Comparison of ENCODE assay signal across 34 mouse cellular contexts in genomic region chr17:24012921-24013320, GRCm38 (mm10). TPM values are rescaled to one million over a fixed set of nuclear protein-coding genes. Genes with fewer than 3 reads are reported as not detected.
DNase-seq lines count a peak whose midpoint lies in the region; ATAC-seq and TF ChIP-seq lines count a peak whose summit lies in the region.
"Had no signal": no experiment of that assay in that cellular context is flagged by ENCODE, and none has a peak within 500 bp of the region (broad histone marks: within the 10 kb centered on the region; RNA-seq: fewer than 3 reads in every experiment).

No protein-coding gene starts in this region.

- 81% methylated on average over 2 of the region's 2 CpGs for WGBS in embryonic facial prominence, embryonic 14.5 days
- 88% methylated on average over 2 of the region's 2 CpGs for WGBS in embryonic facial prominence, embryonic 10.5 days

- no peak for TF ChIP-seq CTCF in MEL (IDR thresholded peaks at IDR 0.05 in 2 of 3, conservative IDR thresholded peaks at IDR 0.05 in 1 of 3; ENCODE audit: control insufficient read depth in 1 of 3, insufficient read depth in 1 of 3, low read depth in 2 of 3, low read length in 3 of 3, poor library complexity in 1 of 3, severe bottlenecking in 1 of 3)

- no peak overlapping the region for H3K4me2 ChIP-seq in embryonic facial prominence, embryonic 14.5 days (ENCODE audit: low read depth, low read length)
- H3K4me2 ChIP-seq: embryonic facial prominence, embryonic 13.5 days; forebrain, embryonic 13.5 days; heart, embryonic 11.5 days; hindbrain, embryonic 12.5 days; hindbrain, embryonic 15.5 days; intestine, embryonic 15.5 days had no signal

- no peak for ATAC-seq in embryonic facial prominence, embryonic 14.5 days (ENCODE audit: low read depth)
- peak; percentile 37; the same call in 1 of the 2 replicates for ATAC-seq in megakaryocyte-erythroid progenitor cell, adult 5-6 weeks (replicated peaks; ENCODE audit: low FRiP score, low TSS enrichment, poor library complexity, severe bottlenecking)
- ATAC-seq: CD4-positive, CD25-positive, alpha-beta regulatory T cell, adult 4 months; forebrain, embryonic 13.5 days; forebrain, embryonic 16.5 days; intestine, embryonic 15.5 days had no signal

- TF ChIP-seq EP300 in MEL (IDR thresholded peaks at IDR 0.05; ENCODE audit: low read depth in 1 of 2, low read length in 2 of 2) = no peak

- no peaks in the 10 kb centered on the region for H3K4me1 ChIP-seq in embryonic facial prominence, embryonic 14.5 days (ENCODE audit: control insufficient read depth, insufficient read depth, low read length)
- H3K4me1 ChIP-seq in embryonic facial prominence, embryonic 10.5 days = 0 out of 2 replicates have a peak, but pooled peaks cover 2% of the 10 kb centered on the region
- no peaks in the 10 kb centered on the region for H3K4me1 ChIP-seq in MEL (ENCODE audit: control insufficient read depth in 1 of 2, insufficient read depth in 2 of 2, low read length in 2 of 2)
- H3K4me1 ChIP-seq: embryonic facial prominence, embryonic 13.5 days; forebrain, embryonic 10.5 days; forebrain, embryonic 13.5 days; hindbrain, embryonic 12.5 days; hindbrain, embryonic 15.5 days; intestine, embryonic 15.5 days had no signal

- no peaks in the 10 kb centered on the region for H3K27me3 ChIP-seq in embryonic facial prominence, embryonic 14.5 days (replicated peaks; ENCODE audit: control insufficient read depth, insufficient read depth, low read length)
- 0 out of 2 replicates have a peak, but pooled peaks cover under 1% of the 10 kb centered on the region for H3K27me3 ChIP-seq in embryonic facial prominence, embryonic 10.5 days (replicated peaks; ENCODE audit: low read depth, poor library complexity, severe bottlenecking)
- H3K27me3 ChIP-seq in MEL (ENCODE audit: control insufficient read depth in 1 of 2, insufficient read depth in 2 of 2, low read length in 2 of 2) = peaks cover 2% of the 10 kb centered on the region in 2 experiments; a peak in 3 of 4 replicates
- H3K27me3 ChIP-seq: forebrain, embryonic 13.5 days; hindbrain, embryonic 15.5 days; intestine, embryonic 15.5 days had no signal

- H3K9ac ChIP-seq in embryonic facial prominence, embryonic 14.5 days (ENCODE audit: low read depth, low read length) = no peak overlapping the region
- H3K9ac ChIP-seq in MEL (ENCODE audit: control insufficient read depth, low read depth, low read length, poor library complexity, severe bottlenecking) = no peak overlapping the region
- H3K9ac ChIP-seq: embryonic facial prominence, embryonic 13.5 days; forebrain, embryonic 13.5 days; hindbrain, embryonic 12.5 days; hindbrain, embryonic 15.5 days; intestine, embryonic 15.5 days had no signal

- no peaks in the 10 kb centered on the region for H3K9me3 ChIP-seq in embryonic facial prominence, embryonic 14.5 days (ENCODE audit: control insufficient read depth, low read length)
- H3K9me3 ChIP-seq in embryonic facial prominence, embryonic 10.5 days = no peaks in the 10 kb centered on the region
- H3K9me3 ChIP-seq in MEL (replicated peaks; ENCODE audit: insufficient read depth, low read length) = no peaks in the 10 kb centered on the region
- H3K9me3 ChIP-seq: embryonic facial prominence, embryonic 13.5 days; forebrain, embryonic 10.5 days; forebrain, embryonic 13.5 days; hindbrain, embryonic 12.5 days; hindbrain, embryonic 15.5 days; intestine, embryonic 15.5 days had no signal

- no peak overlapping the region for H3K27ac ChIP-seq in embryonic facial prominence, embryonic 14.5 days (replicated peaks; ENCODE audit: low read depth, low read length)
- no peak overlapping the region for H3K27ac ChIP-seq in embryonic facial prominence, embryonic 10.5 days (replicated peaks)
- H3K27ac ChIP-seq in MEL (ENCODE audit: control insufficient read depth, low read depth, low read length) = no peak overlapping the region
- H3K27ac ChIP-seq: embryonic facial prominence, embryonic 13.5 days; forebrain, embryonic 10.5 days; forebrain, embryonic 13.5 days; gastrocnemius, adult 2 months; hindbrain, embryonic 12.5 days; hindbrain, embryonic 15.5 days; intestine, embryonic 15.5 days had no signal

- H3K36me3 ChIP-seq in embryonic facial prominence, embryonic 14.5 days (ENCODE audit: control insufficient read depth, insufficient read depth, low read length) = no peaks in the 10 kb centered on the region
- no peaks in the 10 kb centered on the region for H3K36me3 ChIP-seq in embryonic facial prominence, embryonic 10.5 days (replicated peaks)
- H3K36me3 ChIP-seq in MEL (ENCODE audit: control insufficient read depth in 1 of 2, insufficient read depth in 2 of 2, low read length in 2 of 2) = no peaks in the 10 kb centered on the region
- H3K36me3 ChIP-seq: embryonic facial prominence, embryonic 13.5 days; forebrain, embryonic 10.5 days; hindbrain, embryonic 12.5 days; hindbrain, embryonic 15.5 days; intestine, embryonic 15.5 days had no signal

- TF ChIP-seq POLR2A in MEL (IDR thresholded peaks at IDR 0.05; ENCODE audit: control insufficient read depth in 1 of 2, insufficient read depth in 1 of 2, low read depth in 1 of 2, low read length in 2 of 2, poor library complexity in 1 of 2) = no peak

- H3K4me3 ChIP-seq in embryonic facial prominence, embryonic 14.5 days (ENCODE audit: low read depth, low read length) = no peak overlapping the region
- H3K4me3 ChIP-seq in embryonic facial prominence, embryonic 10.5 days = no peak overlapping the region
- H3K4me3 ChIP-seq in MEL (ENCODE audit: control insufficient read depth in 1 of 2, insufficient read depth in 1 of 2, low read depth in 2 of 2, low read length in 2 of 2) = no peak overlapping the region
- H3K4me3 ChIP-seq: embryonic facial prominence, embryonic 13.5 days; forebrain, embryonic 10.5 days; forebrain, embryonic 13.5 days; gastrocnemius, adult 2 months; hindbrain, embryonic 12.5 days; hindbrain, embryonic 15.5 days; intestine, embryonic 15.5 days had no signal

- no peaks in the 10 kb centered on the region for H3K79me2 ChIP-seq in MEL (ENCODE audit: control insufficient read depth, insufficient read depth, low read length, poor library complexity)

- TF ChIP-seq RAD21 in MEL (IDR thresholded peaks at IDR 0.05; ENCODE audit: low read depth, low read length) = no peak

- peak; percentile 31 for DNase-seq in embryonic facial prominence, embryonic 14.5 days (ENCODE audit: low spot score)
- DNase-seq in embryonic facial prominence, embryonic 10.5 days (ENCODE audit: low spot score) = no peak
- DNase-seq in MEL (ENCODE audit: low read depth, low spot score) = peak; percentile 43
- peak; percentile 41 for DNase-seq in adipocyte (ENCODE audit: low spot score)
- no peak for DNase-seq in adrenal gland, postnatal 36 days
- DNase-seq in left cerebral cortex, adult 18-20 months (ENCODE audit: low spot score in 2 of 2) = no peak
- no peak for DNase-seq in right cerebral cortex, adult 18-20 months
- DNase-seq: adrenal gland, adult 8-10 months; adrenal gland, postnatal 25 days; cerebellum, adult 11 months; cerebellum, adult 2 months; cerebellum, adult 9-11 months; cerebellum, postnatal 25 days; gastrocnemius, adult 2 months; gastrocnemius, postnatal 14 days; heart, adult 11 months had no signal

TF ChIP-seq in MEL, 35 proteins besides CTCF, POLR2A, EP300 and RAD21 (continues in another document):
- no peak for TF ChIP-seq ZMIZ1 (IDR thresholded peaks at IDR 0.05; ENCODE audit: low read depth, low read length)

RNA-seq across cellular contexts. Expression of gene Prss22, which starts 15.0 kb away (rescaled TPM):
- 0.50 and 0.56 TPM in 2 replicates for polyA plus RNA-seq in embryonic facial prominence, embryonic 14.5 days (2014; fragmentation: Nextera tagmentation; extraction: Ambion mirVana)
- polyA plus RNA-seq in embryonic facial prominence, embryonic 10.5 days (2016; fragmentation: Nextera tagmentation; extraction: Ambion mirVana) = 3.0 and 3.6 TPM in 2 replicates
- not detected in 2 replicates for total RNA-seq in MEL (2012; rRNA removed)
- polyA plus RNA-seq in MEL (2012; ENCODE audit: insufficient read depth in 1 of 2, insufficient read length in 2 of 2, low read depth in 1 of 2, low replicate concordance in 2 of 2, missing spikeins in 1 of 2) = not detected
- not detected in 2 replicates for total RNA-seq in megakaryocyte-erythroid progenitor cell, adult 5-6 weeks (2014; fragmentation: Nextera tagmentation)
- not detected in 2 replicates for total RNA-seq in megakaryocyte-erythroid progenitor cell, adult 5-6 weeks (2017)
- total RNA-seq in adrenal gland, postnatal 36 days (2021) = not detected
- total RNA-seq in left cerebral cortex, adult 18-20 months (2021) = 1 to 10 TPM; 1.5 to 2.0 TPM
- total RNA-seq: adrenal gland, adult 8-10 months; adrenal gland, postnatal 25 days; common myeloid progenitor, adult 5-6 weeks; gastrocnemius, adult 2 months; gastrocnemius, postnatal 14 days; gastrocnemius, postnatal 4 days; heart, adult 8-10 months; heart, postnatal 25 days; hematopoietic stem cell, adult 5-6 weeks had no signal
- polyA plus RNA-seq: CD4-positive, CD25-positive, alpha-beta regulatory T cell, adult 4 months; cerebellum, adult 2 months; forebrain, embryonic 13.5 days; forebrain, embryonic 16.5 days; heart, embryonic 11.5 days; heart, embryonic 14.5 days; heart, postnatal 0 days; hindbrain, embryonic 15.5 days; intestine, embryonic 15.5 days had no signal

RNA-seq across cellular contexts. Expression of gene Prss27, which starts 25.0 kb away (rescaled TPM):
- 0.60 and 1.0 TPM in 2 replicates for polyA plus RNA-seq in embryonic facial prominence, embryonic 14.5 days (2014; fragmentation: Nextera tagmentation; extraction: Ambion mirVana)
- polyA plus RNA-seq in embryonic facial prominence, embryonic 10.5 days (2016; fragmentation: Nextera tagmentation; extraction: Ambion mirVana) = 0.11 and 0.24 TPM in 2 replicates
- not detected in 2 replicates for total RNA-seq in MEL (2012; rRNA removed)
- polyA plus RNA-seq in MEL (2012; ENCODE audit: insufficient read depth in 1 of 2, insufficient read length in 2 of 2, low read depth in 1 of 2, low replicate concordance in 2 of 2, missing spikeins in 1 of 2) = not detected
- not detected in 2 replicates for total RNA-seq in megakaryocyte-erythroid progenitor cell, adult 5-6 weeks (2014; fragmentation: Nextera tagmentation)
- total RNA-seq in megakaryocyte-erythroid progenitor cell, adult 5-6 weeks (2017) = not detected in 2 replicates
- total RNA-seq in adrenal gland, postnatal 36 days (2021) = under 1 TPM; 0.40 to 0.43 TPM
- not detected for total RNA-seq in left cerebral cortex, adult 18-20 months (2021)
- total RNA-seq: common myeloid progenitor, adult 5-6 weeks; gastrocnemius, adult 2 months; gastrocnemius, postnatal 14 days; gastrocnemius, postnatal 4 days; heart, adult 8-10 months; heart, postnatal 25 days; hematopoietic stem cell, adult 5-6 weeks had no signal
- polyA plus RNA-seq: CD4-positive, CD25-positive, alpha-beta regulatory T cell, adult 4 months; cerebellum, adult 2 months; heart, embryonic 14.5 days; heart, postnatal 0 days had no signal

RNA-seq across cellular contexts. Expression of gene Prss30, which starts 32.6 kb away (rescaled TPM):
- polyA plus RNA-seq in embryonic facial prominence, embryonic 14.5 days (2014; fragmentation: Nextera tagmentation; extraction: Ambion mirVana) = not detected in 2 replicates
- not detected in 2 replicates for polyA plus RNA-seq in embryonic facial prominence, embryonic 10.5 days (2016; fragmentation: Nextera tagmentation; extraction: Ambion mirVana)
- total RNA-seq in MEL (2012; rRNA removed) = not detected in 2 replicates
- not detected for polyA plus RNA-seq in MEL (2012; ENCODE audit: insufficient read depth in 1 of 2, insufficient read length in 2 of 2, low read depth in 1 of 2, low replicate concordance in 2 of 2, missing spikeins in 1 of 2)
- total RNA-seq in megakaryocyte-erythroid progenitor cell, adult 5-6 weeks (2014; fragmentation: Nextera tagmentation) = not detected in 2 replicates
- 1.0 TPM in 1 of 2 replicates, not detected in the other for total RNA-seq in megakaryocyte-erythroid progenitor cell, adult 5-6 weeks (2017)
- under 1 TPM; 0.23 to 0.33 TPM for total RNA-seq in adrenal gland, postnatal 36 days (2021)
- under 1 TPM in 1 of 2 experiments, not detected in 1; 0.45 TPM for total RNA-seq in left cerebral cortex, adult 18-20 months (2021)
- total RNA-seq: common myeloid progenitor, adult 5-6 weeks; gastrocnemius, adult 2 months; gastrocnemius, postnatal 14 days; gastrocnemius, postnatal 4 days; heart, adult 8-10 months; heart, postnatal 25 days; hematopoietic stem cell, adult 5-6 weeks had no signal
- polyA plus RNA-seq: CD4-positive, CD25-positive, alpha-beta regulatory T cell, adult 4 months; embryonic facial prominence, embryonic 13.5 days; forebrain, embryonic 10.5 days; forebrain, embryonic 13.5 days; heart, embryonic 11.5 days; heart, postnatal 0 days; hindbrain, embryonic 12.5 days; hindbrain, embryonic 15.5 days had no signal

RNA-seq across cellular contexts. Expression of gene Sbpl, which starts 57.8 kb away (rescaled TPM):
- polyA plus RNA-seq in embryonic facial prominence, embryonic 14.5 days (2014; fragmentation: Nextera tagmentation; extraction: Ambion mirVana) = not detected in 2 replicates
- polyA plus RNA-seq in embryonic facial prominence, embryonic 10.5 days (2016; fragmentation: Nextera tagmentation; extraction: Ambion mirVana) = not detected in 2 replicates
- total RNA-seq in MEL (2012; rRNA removed) = not detected in 2 replicates
- not detected for polyA plus RNA-seq in MEL (2012; ENCODE audit: insufficient read depth in 1 of 2, insufficient read length in 2 of 2, low read depth in 1 of 2, low replicate concordance in 2 of 2, missing spikeins in 1 of 2)
- total RNA-seq in megakaryocyte-erythroid progenitor cell, adult 5-6 weeks (2014; fragmentation: Nextera tagmentation) = not detected in 2 replicates
- total RNA-seq in megakaryocyte-erythroid progenitor cell, adult 5-6 weeks (2017) = not detected in 2 replicates
- not detected for total RNA-seq in adrenal gland, postnatal 36 days (2021)
- total RNA-seq in left cerebral cortex, adult 18-20 months (2021) = not detected
- total RNA-seq: adrenal gland, adult 8-10 months; adrenal gland, postnatal 25 days; common myeloid progenitor, adult 5-6 weeks; gastrocnemius, adult 2 months; gastrocnemius, postnatal 14 days; gastrocnemius, postnatal 4 days; heart, adult 8-10 months; heart, postnatal 25 days; hematopoietic stem cell, adult 5-6 weeks had no signal
- polyA plus RNA-seq: C2C12; CD4-positive, CD25-positive, alpha-beta regulatory T cell, adult 4 months; cerebellum, adult 2 months; embryonic facial prominence, embryonic 13.5 days; forebrain, embryonic 10.5 days; forebrain, embryonic 13.5 days; forebrain, embryonic 16.5 days; heart, embryonic 11.5 days; heart, embryonic 14.5 days; heart, postnatal 0 days; hindbrain, embryonic 12.5 days; hindbrain, embryonic 15.5 days; intestine, embryonic 15.5 days had no signal

Comparison
In these comparisons a context has a peak if more than half of its experiments do, and no peak if none do; other contexts are left out.
1. DNase-seq: peak in embryonic facial prominence, embryonic 14.5 days (single experiment), MEL (single experiment) and adipocyte (single experiment); none in embryonic facial prominence, embryonic 10.5 days (single experiment), adrenal gland, postnatal 36 days (0 of 2), left cerebral cortex, adult 18-20 months (0 of 2) and right cerebral cortex, adult 18-20 months (single experiment).